Mouse (Mus musculus): ENCODE data around the gene Sipa1l1.
A peak's percentile ranks its signal among the peaks of the same experiment; 100 is the strongest.
"Not testable (repeated sequence)": the region's sequence is repeated elsewhere in the genome, so short reads cannot be mapped to it uniquely, and the experiment has no call there.

Gene Sipa1l1

GRCm38 (mm10) chr12:82441479-82441878 lies 272.4 kb downstream of the Sipa1l1 start:
- no peak for DNase-seq

- no peak for DNase-seq
Observed at GRCm38 (mm10) chr12:82446609-82447024, 277.5 kb downstream of the Sipa1l1 start.

- DNase-seq = no peak
Observed at GRCm38 (mm10) chr12:82448129-82448815, 279.2 kb downstream of the Sipa1l1 start.

- DNase-seq = no peak
Observed at GRCm38 (mm10) chr12:82452428-82452827, 283.3 kb downstream of the Sipa1l1 start.

GRCm38 (mm10) chr12:82454415-82454814 lies 285.3 kb downstream of the Sipa1l1 start:
- no peak for DNase-seq

GRCm38 (mm10) chr12:82455700-82456413 lies 286.7 kb downstream of the Sipa1l1 start:
- no peak for DNase-seq

- DNase-seq = no peak
Observed at GRCm38 (mm10) chr12:82456414-82456805, 287.3 kb downstream of the Sipa1l1 start.

- no peak for DNase-seq
Observed at GRCm38 (mm10) chr12:82457609-82458008, 288.5 kb downstream of the Sipa1l1 start.

- no peak for DNase-seq
Observed at GRCm38 (mm10) chr12:82458017-82458416, 288.9 kb downstream of the Sipa1l1 start.

- DNase-seq = no peak
Observed at GRCm38 (mm10) chr12:82467234-82467633, 298.1 kb downstream of the Sipa1l1 start.

GRCm38 (mm10) chr12:82467641-82468040 lies 298.5 kb downstream of the Sipa1l1 start:
- no peak for DNase-seq

GRCm38 (mm10) chr12:82468416-82468815 lies 299.3 kb downstream of the Sipa1l1 start:
- no peak for DNase-seq

GRCm38 (mm10) chr12:82469706-82470361 lies 300.7 kb downstream of the Sipa1l1 start:
- DNase-seq = peak; percentile 86 to 88

- DNase-seq = peak; percentile 30 to 32
Observed at GRCm38 (mm10) chr12:82470362-82470936, 301.3 kb downstream of the Sipa1l1 start.

- no peak for DNase-seq
Observed at GRCm38 (mm10) chr12:82472796-82473195, 303.7 kb downstream of the Sipa1l1 start.

GRCm38 (mm10) chr12:82473238-82473637 lies 304.1 kb downstream of the Sipa1l1 start:
- no peak for DNase-seq

GRCm38 (mm10) chr12:82474409-82474808 lies 305.3 kb downstream of the Sipa1l1 start:
- DNase-seq = no peak

- no peak for DNase-seq
Observed at GRCm38 (mm10) chr12:82476028-82476427, 306.9 kb downstream of the Sipa1l1 start.

- no peak for DNase-seq
Observed at GRCm38 (mm10) chr12:82476580-82476979, 307.5 kb downstream of the Sipa1l1 start.

- no peak for DNase-seq
Observed at GRCm38 (mm10) chr12:82477826-82478225, 308.7 kb downstream of the Sipa1l1 start.

GRCm38 (mm10) chr12:82478256-82478655 lies 309.1 kb downstream of the Sipa1l1 start:
- no peak for DNase-seq

- DNase-seq = no peak
Observed at GRCm38 (mm10) chr12:82479393-82479792, 310.3 kb downstream of the Sipa1l1 start.

- DNase-seq = not testable (repeated sequence)
Observed at GRCm38 (mm10) chr12:82480425-82480824, 311.3 kb downstream of the Sipa1l1 start.

Data from thymus, postnatal 36 days (tissue).